Mouse (Mus musculus) neural tube, embryonic 13.5 days (tissue): ENCODE data around the gene Dnajc5. TPM values are rescaled to one million over a fixed set of nuclear protein-coding genes. Genes with fewer than 3 reads are reported as not detected.

ENCODE experiments used
- ATAC-seq: fragments of 200-750 bp; cut with Nextera tagmentation; 2 replicates; pipeline ENCODE4 v1.8.0; 2017; ENCODE audit warnings: low read depth, mild to moderate bottlenecking, moderate TSS enrichment, moderate library complexity
- H3K27ac ChIP-seq: fragments of 300-500 bp; sonication (generic); replicated peaks from 2 replicates; pipeline ENCODE4 v1.5.1; 2015; ENCODE audit warnings: moderate library complexity, mild to moderate bottlenecking, inconsistent platforms
- H3K27me3 ChIP-seq: fragments of 300-500 bp; sonication (generic); 2 replicates; pipeline ENCODE4 v1.6.1; 2015; ENCODE audit warnings: mild to moderate bottlenecking, inconsistent platforms
- H3K36me3 ChIP-seq: fragments of 300-500 bp; sonication (generic); 2 replicates; pipeline ENCODE4 v1.6.1; 2015; ENCODE audit warnings: mild to moderate bottlenecking, inconsistent platforms
- H3K4me1 ChIP-seq: fragments of 300-500 bp; sonication (generic); replicated peaks from 2 replicates; pipeline ENCODE4 v1.6.1; 2015; ENCODE audit warnings: inconsistent platforms
- H3K4me2 ChIP-seq: fragments of 300-500 bp; sonication (generic); 2 replicates; pipeline ENCODE4 v1.6.1; 2015; ENCODE audit warnings: inconsistent platforms, mild to moderate bottlenecking, moderate library complexity
- H3K4me3 ChIP-seq: fragments of 300-500 bp; sonication (generic); 2 replicates; pipeline ENCODE4 v1.5.1; 2015; ENCODE audit warnings: mild to moderate bottlenecking, inconsistent platforms
- H3K9ac ChIP-seq: fragments of 300-500 bp; sonication (generic); 2 replicates; pipeline ENCODE4 v1.6.1; 2015; ENCODE audit warnings: moderate library complexity, mild to moderate bottlenecking, inconsistent platforms
- H3K9me3 ChIP-seq: fragments of 300-500 bp; sonication (generic); 2 replicates; pipeline ENCODE4 v1.6.1; 2016; ENCODE audit warnings: inconsistent platforms
- WGBS: fragments of 180-500 bp; shearing (Covaris S2); methylation state at CpG from one replicate; pipeline ENCODE4 v1.1.7; 2015; 5-methylcytosine and 5-hydroxymethylcytosine counted together
- polyA plus RNA-seq: library from polyadenylated mRNA; unstranded; fragments of >200 nt; fragmentation: Nextera tagmentation; extraction: Ambion mirVana; gene quantifications from 2 replicates; pipeline ENCODE4 v1.2.1, GENCODE M21; 2015

Dnajc5 gene
- polyA plus RNA-seq, 1 experiment from 2014 or later = 192 TPM

DNA sequence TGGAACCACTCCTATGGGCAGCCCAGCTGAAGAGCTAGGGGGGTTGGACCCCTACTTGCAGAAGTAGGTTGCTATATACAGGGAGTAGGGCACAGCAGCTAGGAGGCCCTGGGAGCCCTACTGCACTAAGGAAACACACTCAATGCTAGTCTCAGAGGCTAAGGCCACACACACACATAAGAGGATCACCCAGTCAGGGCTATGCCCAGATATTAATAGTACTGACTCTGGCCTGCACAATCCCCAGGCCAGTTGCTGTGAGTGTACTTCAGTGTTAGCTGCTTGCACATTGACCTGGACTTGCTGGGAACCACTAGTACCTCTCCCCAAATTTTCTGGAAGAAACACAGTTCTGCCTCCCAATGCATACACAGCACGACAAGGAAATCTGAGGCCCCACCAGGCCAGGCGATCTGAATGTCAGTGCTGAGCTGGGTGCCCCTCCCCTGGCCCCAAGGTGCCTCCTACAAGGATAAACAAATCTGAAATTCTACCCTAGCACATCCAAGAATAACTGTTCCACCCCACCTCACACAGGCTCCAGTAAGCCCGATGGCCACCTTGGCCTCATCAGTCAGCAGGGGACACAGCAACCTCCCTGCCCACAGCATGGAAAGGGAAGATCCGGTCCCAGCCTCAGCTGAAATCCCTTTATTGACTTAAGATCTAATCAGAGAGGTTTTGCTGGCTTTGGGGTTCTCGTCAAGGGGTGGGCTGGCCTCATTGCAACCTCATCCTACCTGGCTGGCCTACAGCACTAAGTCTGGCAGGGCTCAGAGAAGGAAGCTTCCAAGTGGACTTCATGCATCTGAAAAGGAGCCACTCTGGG, 58.7 kb downstream of the Dnajc5 start:
- H3K9me3 ChIP-seq = no peaks in the 10 kb centered on the region
- H3K27ac ChIP-seq = no peak overlapping the region
- peaks cover 52% of the 10 kb centered on the region for H3K4me1 ChIP-seq
- H3K36me3 ChIP-seq = peaks cover 24% of the 10 kb centered on the region
- 80% methylated on average over 5 of the region's 5 CpGs for WGBS
- 0 out of 2 replicates have a peak overlapping the region, but pooled peaks have one; percentile 22 for H3K9ac ChIP-seq
- no peaks in the 10 kb centered on the region for H3K27me3 ChIP-seq
- no peak overlapping the region for H3K4me2 ChIP-seq
- no peak for ATAC-seq
- H3K4me3 ChIP-seq = no peak overlapping the region

DNA sequence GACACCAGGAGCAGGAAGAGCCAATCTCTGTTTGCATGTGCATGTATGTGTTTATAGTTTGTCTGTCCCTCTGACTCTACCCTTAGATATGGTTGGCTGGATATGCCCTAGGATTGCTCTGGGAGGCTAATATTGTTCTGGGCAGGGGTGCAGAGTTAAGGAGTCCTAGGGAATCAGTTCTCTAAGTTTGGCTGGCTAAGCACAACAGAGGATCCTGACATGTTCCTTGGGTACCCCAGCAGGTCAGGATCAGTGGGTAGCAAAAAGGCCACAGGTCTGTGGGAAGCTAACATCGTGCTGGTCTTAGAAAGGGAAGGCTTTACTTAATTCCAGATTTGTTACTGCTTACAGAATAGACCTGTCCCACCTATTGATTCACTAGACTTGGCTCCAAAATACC, 59.4 kb downstream of the Dnajc5 start:
- Histone ChIP-seq H3K4me2 (no peak overlapping the region), H3K4me1 (peaks cover 52% of the 10 kb centered on the region), H3K9me3 (no peaks in the 10 kb centered on the region), H3K27me3 (no peaks in the 10 kb centered on the region), H3K27ac (no peak overlapping the region), H3K9ac (peak overlapping the region; percentile 60; the same call in 1 of the 2 replicates), H3K4me3 (no peak overlapping the region), H3K36me3 (peaks cover 25% of the 10 kb centered on the region)
- 100% methylated on average over 1 of the region's 1 CpGs for WGBS
- no peak for ATAC-seq

DNA sequence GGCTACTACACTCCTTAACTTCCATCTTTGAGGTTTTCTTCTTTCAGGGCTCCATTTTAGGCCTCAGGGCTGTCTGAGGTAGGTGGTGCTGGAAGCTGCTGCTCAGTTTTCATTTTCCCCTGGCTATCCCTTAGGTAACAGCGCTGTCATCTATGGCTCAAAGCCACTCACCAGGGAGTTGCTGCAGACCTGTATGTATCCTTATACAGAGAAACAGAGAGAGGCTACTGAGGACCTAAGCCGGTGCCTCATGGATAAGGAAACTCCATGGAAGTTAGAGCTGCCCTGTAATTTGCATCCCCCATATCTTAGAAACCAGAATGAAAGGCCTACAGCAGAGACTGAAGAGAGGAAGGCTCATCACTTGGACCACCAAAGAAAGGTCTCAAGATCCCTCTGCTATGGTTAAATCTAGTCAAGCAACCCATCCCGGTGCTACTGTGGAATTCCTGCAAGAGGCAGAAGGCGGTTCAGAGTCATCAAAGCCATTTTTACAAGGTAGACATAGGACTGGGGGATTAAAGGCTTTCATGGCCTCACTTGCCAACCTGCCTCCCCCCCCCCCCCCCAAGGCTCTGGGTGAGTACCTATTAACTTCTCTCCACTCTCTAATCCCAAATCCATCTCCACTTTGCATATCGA, 60.0 kb downstream of the Dnajc5 start:
- Histone ChIP-seq H3K9ac (peak overlapping the region; percentile 60), H3K4me2 (peak overlapping the region; percentile 82), H3K36me3 (peaks cover 26% of the 10 kb centered on the region), H3K9me3 (no peaks in the 10 kb centered on the region), H3K27me3 (no peaks in the 10 kb centered on the region), H3K27ac (peak overlapping the region; percentile 94; the same call in 1 of the 2 replicates), H3K4me1 (peaks cover 52% of the 10 kb centered on the region), H3K4me3 (peak overlapping the region; percentile 72)
- ATAC-seq = no peak
- WGBS = 85% methylated on average over 5 of the region's 5 CpGs

DNA sequence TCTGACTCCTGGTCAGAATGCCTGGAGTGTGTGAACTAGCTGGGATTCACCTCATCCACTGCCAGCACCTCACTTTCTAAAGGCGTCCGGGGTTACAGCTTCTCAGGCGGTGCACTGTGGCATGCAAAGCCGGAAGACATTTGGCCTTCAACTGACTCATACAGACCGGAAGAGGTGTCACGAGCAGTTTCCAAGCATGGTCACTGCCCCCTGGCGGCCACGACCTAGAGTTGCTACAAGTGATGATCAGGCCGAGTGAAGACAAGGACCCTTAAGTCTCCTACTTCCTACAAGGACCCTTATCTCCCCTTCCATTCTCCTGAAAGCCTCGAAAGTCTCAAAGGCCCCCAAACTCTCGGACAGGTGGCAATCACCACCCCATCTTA, 60.7 kb downstream of the Dnajc5 start:
- Histone ChIP-seq H3K27ac (peak overlapping the region; percentile 94), H3K4me2 (peak overlapping the region; percentile 82), H3K4me1 (peaks cover 52% of the 10 kb centered on the region), H3K36me3 (peaks cover 34% of the 10 kb centered on the region), H3K9me3 (no peaks in the 10 kb centered on the region), H3K9ac (peak overlapping the region; percentile 93), H3K27me3 (no peaks in the 10 kb centered on the region), H3K4me3 (peak overlapping the region; percentile 72)
- WGBS = 1% methylated on average over 11 of the region's 11 CpGs
- peak; percentile 83 for ATAC-seq

DNA sequence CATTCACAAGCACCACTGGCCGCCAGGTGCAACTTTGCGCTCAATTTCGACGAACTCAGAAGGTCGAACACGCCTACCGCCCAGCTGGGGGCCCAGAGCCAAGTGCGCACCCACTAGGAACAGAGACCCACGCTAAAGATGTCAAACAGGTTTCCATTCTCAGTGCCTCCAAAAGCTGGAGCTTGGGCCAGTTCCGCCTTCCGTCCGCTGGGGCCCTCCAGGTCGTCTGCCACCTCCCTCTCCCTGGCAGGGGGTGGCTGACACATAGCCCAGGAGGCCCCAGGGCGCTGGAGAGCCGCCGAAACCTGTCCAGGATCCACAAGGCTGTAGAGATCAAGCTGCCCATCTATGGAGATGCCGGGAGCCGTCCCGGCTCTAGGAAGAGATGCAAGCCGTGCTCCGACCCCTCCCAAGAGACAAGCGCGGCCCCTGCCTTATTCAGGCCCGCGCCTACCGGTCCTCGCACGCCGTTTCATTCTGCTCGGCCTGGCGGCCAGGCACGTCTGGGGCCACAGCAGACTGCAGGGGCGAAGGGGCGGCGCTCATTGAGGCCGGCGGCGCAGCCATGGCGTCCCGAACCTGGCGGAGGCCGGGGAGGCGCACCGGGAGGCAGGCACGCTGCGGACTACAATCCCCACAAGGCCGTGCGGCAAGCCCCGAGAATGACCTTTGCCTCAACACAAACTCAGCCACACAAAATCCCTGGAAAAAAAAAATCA, 61.3 kb downstream of the Dnajc5 start:
- H3K4me1 ChIP-seq = peaks cover 50% of the 10 kb centered on the region
- peaks cover 40% of the 10 kb centered on the region for H3K36me3 ChIP-seq
- H3K4me2 ChIP-seq = peak overlapping the region; percentile 82
- peak overlapping the region; percentile 93 for H3K9ac ChIP-seq
- H3K27ac ChIP-seq = peak overlapping the region; percentile 94
- no peaks in the 10 kb centered on the region for H3K27me3 ChIP-seq
- H3K9me3 ChIP-seq = no peaks in the 10 kb centered on the region
- peak; percentile 79 for ATAC-seq
- WGBS = 1% methylated on average over 49 of the region's 49 CpGs
- peak overlapping the region; percentile 72 for H3K4me3 ChIP-seq

DNA sequence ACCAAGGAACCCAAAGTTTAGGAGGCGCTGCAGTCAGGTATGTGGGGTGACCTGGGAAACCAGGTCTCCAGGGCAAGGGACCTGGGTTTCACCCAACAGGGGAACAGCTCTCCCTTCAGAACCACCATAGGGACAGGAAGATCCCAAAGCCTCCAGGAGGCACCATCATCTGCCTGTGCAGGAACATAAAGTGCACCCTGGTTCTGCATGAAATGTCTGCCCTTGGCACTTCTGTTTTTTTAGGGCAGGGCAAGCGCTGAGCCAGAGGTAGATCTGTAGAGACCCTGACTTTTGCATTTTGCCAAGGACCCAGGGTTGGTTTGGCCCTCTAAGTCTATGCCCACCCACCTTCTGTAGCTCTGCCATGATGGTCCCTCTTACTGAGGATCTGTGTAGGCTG, 62.1 kb downstream of the Dnajc5 start:
- peak overlapping the region; percentile 72 for H3K4me3 ChIP-seq

DNA sequence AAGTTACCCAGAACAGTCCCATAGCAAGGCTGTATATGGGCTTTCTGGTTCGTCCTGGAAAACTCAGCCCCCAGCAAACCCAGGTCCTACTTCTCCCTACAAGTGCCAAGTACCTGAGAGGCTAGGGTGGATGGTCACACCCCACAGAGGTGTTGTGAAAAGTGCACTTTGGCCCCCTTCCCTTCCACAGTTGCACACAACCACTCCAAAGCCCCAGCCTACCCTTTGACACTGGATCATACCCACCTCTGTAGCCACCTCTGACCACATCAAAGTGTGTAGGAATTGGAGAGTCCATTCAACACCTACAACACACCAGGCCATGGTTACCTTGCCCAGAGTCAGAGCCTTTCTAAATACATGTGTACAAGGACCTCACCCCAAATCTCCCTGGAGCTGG, 62.7 kb downstream of the Dnajc5 start:
- Histone ChIP-seq H3K4me3 (no peak overlapping the region), H3K9me3 (no peaks in the 10 kb centered on the region), H3K27ac (no peak overlapping the region; the same call in 1 of the 2 replicates), H3K4me2 (no peak overlapping the region), H3K27me3 (no peaks in the 10 kb centered on the region), H3K36me3 (peaks cover 53% of the 10 kb centered on the region), H3K4me1 (peaks cover 36% of the 10 kb centered on the region), H3K9ac (no peak overlapping the region)
- ATAC-seq = no peak
- 89% methylated on average over 1 of the region's 1 CpGs for WGBS

More for the DNA sequence above, 62.1 kb downstream of the Dnajc5 start:
- Histone ChIP-seq H3K36me3 (peaks cover 48% of the 10 kb centered on the region), H3K4me2 (peak overlapping the region; percentile 82), H3K4me1 (peaks cover 42% of the 10 kb centered on the region), H3K9ac (peak overlapping the region; percentile 93; the same call in 1 of the 2 replicates), H3K27ac (peak overlapping the region; percentile 94; the same call in 1 of the 2 replicates), H3K27me3 (no peaks in the 10 kb centered on the region), H3K9me3 (no peaks in the 10 kb centered on the region)
- 78% methylated on average over 2 of the region's 2 CpGs for WGBS
- no peak for ATAC-seq

DNA sequence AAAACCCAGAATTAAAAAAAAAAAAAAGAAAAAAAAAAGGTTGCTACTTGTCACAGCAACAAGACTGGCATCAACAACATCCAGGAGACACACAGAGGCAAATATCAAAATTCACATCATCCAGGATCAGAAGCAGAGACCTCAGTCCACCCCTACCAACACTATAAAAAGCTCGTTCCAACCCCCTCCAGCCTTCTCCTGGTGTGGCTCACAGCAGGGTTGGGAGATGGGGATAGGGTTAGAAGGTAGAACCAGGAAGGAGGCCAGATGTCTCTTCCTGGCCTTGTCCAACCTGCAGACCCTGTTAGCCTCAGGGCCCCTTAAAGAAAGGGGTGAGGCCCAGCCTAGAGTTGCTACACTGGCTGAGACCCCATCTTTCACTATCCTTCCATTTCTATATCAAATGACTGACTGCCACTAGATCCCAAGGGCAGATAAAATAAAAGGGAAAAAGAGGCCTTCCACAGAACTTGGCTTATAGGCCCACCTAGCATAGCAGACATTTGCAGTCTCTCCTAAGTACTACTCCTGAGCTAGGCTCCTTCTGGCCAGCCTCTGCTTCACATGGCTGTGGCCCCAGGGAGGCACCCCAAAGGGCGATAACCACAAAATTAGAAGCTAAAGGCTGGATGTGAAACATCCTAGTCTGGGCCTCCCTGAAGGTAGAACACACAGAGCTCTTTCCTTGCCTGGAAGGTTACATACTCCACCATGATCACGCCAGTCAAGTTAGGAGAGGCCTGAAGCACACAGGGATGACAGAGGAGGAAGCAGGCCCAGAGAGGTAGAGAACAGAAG, 63.4 kb downstream of the Dnajc5 start:
- Histone ChIP-seq H3K9me3 (no peaks in the 10 kb centered on the region), H3K27me3 (no peaks in the 10 kb centered on the region), H3K4me2 (no peak overlapping the region), H3K4me1 (peaks cover 29% of the 10 kb centered on the region), H3K9ac (no peak overlapping the region), H3K36me3 (peaks cover 61% of the 10 kb centered on the region), H3K27ac (no peak overlapping the region), H3K4me3 (no peak overlapping the region)
- 84% methylated on average over 3 of the region's 3 CpGs for WGBS
- ATAC-seq = no peak

DNA sequence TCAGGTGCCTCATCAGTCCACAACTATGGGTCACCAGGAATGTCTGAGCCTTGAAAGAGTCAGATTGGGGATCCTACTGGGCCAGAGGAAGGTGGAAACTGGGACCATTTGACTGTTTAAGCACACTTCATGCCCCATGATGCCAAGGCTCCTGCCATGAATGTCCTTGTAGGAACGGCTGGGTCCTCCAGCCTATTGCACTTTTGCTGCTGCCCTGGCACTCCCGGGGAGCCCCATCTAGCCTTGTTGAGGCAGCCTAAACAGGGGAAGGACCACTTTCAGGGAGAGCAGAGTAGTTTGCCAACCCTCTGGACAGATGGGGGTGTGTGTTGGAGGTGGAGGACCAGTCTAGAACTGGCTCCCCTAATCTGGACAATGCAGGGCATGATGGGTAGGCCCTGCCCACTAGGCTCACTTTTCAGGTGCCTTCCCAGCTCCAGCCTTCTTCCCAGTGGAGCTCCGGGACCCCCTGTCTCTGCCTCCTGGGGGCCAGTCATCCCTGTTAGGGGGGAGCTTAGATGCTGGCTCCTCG, 64.2 kb downstream of the Dnajc5 start, which contains the start of gene Uckl1:
Uckl1 (minus strand) TSS at position 482 of the 532 bp plus-strand sequence.
- Histone ChIP-seq H3K27me3 (no peaks in the 10 kb centered on the region), H3K4me2 (no peak within 1 kb of the TSS), H3K9ac (no peak within 1 kb of the TSS), H3K36me3 (peaks cover 69% of the 10 kb centered on the region), H3K27ac (no peak within 1 kb of the TSS), H3K4me3 (no peak within 1 kb of the TSS), H3K9me3 (no peaks in the 10 kb centered on the region), H3K4me1 (peaks cover 22% of the 10 kb centered on the region)
- 89% methylated on average over 4 of the region's 4 CpGs for WGBS
- no peak for ATAC-seq

DNA sequence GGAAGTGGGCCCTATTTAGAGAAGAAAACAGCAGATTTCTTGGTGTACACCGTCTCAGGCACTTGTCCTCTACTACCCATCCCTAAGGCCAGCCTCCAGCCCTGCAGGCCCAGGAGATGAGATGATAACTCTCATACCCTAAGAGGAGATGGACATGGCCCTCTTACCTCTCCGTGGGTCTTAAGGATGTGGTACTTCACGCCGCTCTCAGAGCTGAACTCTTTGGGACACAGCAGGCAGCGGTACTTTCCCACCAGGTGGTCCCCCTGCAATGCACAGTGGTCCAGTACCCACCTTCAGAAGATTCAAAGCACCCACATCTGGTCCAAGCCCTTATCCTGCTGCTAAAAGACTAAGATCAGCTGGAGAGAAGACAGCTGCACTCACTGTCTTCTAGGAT, 65.2 kb downstream of the Dnajc5 start:
- Histone ChIP-seq H3K27me3 (no peaks in the 10 kb centered on the region), H3K9me3 (no peaks in the 10 kb centered on the region), H3K9ac (no peak overlapping the region), H3K27ac (no peak overlapping the region), H3K4me3 (no peak overlapping the region), H3K4me1 (peaks cover 19% of the 10 kb centered on the region), H3K4me2 (no peak overlapping the region), H3K36me3 (peaks cover 79% of the 10 kb centered on the region)
- 92% methylated on average over 5 of the region's 5 CpGs for WGBS
- no peak for ATAC-seq

DNA sequence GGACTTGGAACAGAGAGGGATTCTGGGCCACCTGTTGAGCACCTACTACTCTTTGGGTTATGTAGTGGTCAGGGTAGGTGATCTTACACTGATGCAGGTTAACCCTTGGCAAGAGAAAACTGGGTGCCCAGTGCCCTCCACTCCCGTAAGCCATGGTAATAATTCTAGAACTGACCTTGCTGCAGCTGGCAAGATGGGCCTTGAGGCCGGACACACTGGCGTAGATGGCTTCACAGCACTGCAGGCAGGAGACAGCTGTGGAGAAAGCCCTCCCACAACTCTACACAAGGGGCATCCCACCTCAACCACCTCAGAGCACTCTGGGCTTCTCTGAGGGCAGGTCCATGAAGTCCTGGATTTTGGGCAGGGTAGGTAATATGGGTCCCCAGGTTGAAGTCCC, 65.8 kb downstream of the Dnajc5 start:
- Histone ChIP-seq H3K36me3 (peaks cover 82% of the 10 kb centered on the region), H3K9ac (no peak overlapping the region), H3K9me3 (no peaks in the 10 kb centered on the region), H3K4me3 (no peak overlapping the region), H3K27me3 (no peaks in the 10 kb centered on the region), H3K4me2 (no peak overlapping the region), H3K4me1 (peaks cover 21% of the 10 kb centered on the region), H3K27ac (no peak overlapping the region)
- WGBS = 97% methylated on average over 3 of the region's 3 CpGs
- no peak for ATAC-seq
